Comparison of ENCODE assay signal across 17 mouse cellular contexts in the genomic region with DNA sequence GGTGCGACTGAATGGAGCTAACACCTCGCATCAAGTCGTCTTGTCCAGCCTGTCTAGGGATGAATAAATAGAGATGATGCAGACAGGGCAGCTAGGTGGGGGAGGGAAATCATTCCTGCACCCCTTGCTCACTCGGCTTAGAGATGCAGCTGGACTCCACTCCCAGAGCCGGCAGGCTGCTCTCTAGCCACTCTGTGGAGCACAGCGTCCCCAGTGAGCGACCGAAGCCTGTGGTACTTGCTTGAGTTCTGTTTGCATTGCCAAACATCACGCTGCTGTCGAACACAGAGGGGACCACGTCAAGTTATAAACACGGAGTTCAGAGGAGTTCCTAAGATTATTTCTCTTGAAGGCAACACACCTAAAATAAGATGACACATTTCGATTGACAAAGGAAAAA.
A peak's percentile ranks its signal among the peaks of the same experiment; 100 is the strongest.
DNase-seq lines count a peak whose midpoint lies in the region; ATAC-seq and TF ChIP-seq lines count a peak whose summit lies in the region.
"Had no signal": no experiment of that assay in that cellular context is flagged by ENCODE, and none has a peak within 500 bp of the region (broad histone marks: within the 10 kb centered on the region; RNA-seq: fewer than 3 reads in every experiment).

No protein-coding gene starts in this region.

- no peak for TF ChIP-seq POLR2A in brain, embryonic 14.5 days (IDR thresholded peaks at IDR 0.05; ENCODE audit: borderline replicate concordance, extremely low read depth, insufficient read depth, insufficient read length, poor library complexity, severe bottlenecking)

- no peaks in the 10 kb centered on the region for H3K27me3 ChIP-seq in embryonic facial prominence, embryonic 14.5 days (replicated peaks; ENCODE audit: control insufficient read depth, insufficient read depth, low read length)
- no peaks in the 10 kb centered on the region for H3K27me3 ChIP-seq in midbrain, embryonic 15.5 days (replicated peaks)
- H3K27me3 ChIP-seq in heart, embryonic 11.5 days (ENCODE audit: control insufficient read depth, insufficient read depth, low read length), result no peaks in the 10 kb centered on the region
- H3K27me3 ChIP-seq: hindbrain, embryonic 13.5 days; intestine, embryonic 15.5 days; liver, embryonic 15.5 days had no signal

- DNase-seq in gastrocnemius, postnatal 14 days, result peak; percentile 4
- no peak for DNase-seq in gastrocnemius, adult 18-20 months (ENCODE audit: low spot score)
- peak; percentile 35 for DNase-seq in brain, embryonic 14.5 days (ENCODE audit: low read depth)
- peak; percentile 17 for DNase-seq in embryonic facial prominence, embryonic 14.5 days (ENCODE audit: low spot score)
- no peak for DNase-seq in lung, postnatal 14 days
- DNase-seq: cerebellum, adult 11-12 months; heart, adult 18-20 months; layer of hippocampus, adult 9-11 months; lung, postnatal 36 days had no signal

- H3K36me3 ChIP-seq in embryonic facial prominence, embryonic 14.5 days (ENCODE audit: control insufficient read depth, insufficient read depth, low read length), result no peaks in the 10 kb centered on the region
- H3K36me3 ChIP-seq in midbrain, embryonic 15.5 days (replicated peaks), result no peaks in the 10 kb centered on the region
- no peaks in the 10 kb centered on the region for H3K36me3 ChIP-seq in heart, embryonic 11.5 days (ENCODE audit: control insufficient read depth, insufficient read depth, low read length)
- H3K36me3 ChIP-seq: hindbrain, embryonic 13.5 days; intestine, embryonic 15.5 days; kidney, embryonic 15.5 days; liver, embryonic 15.5 days had no signal

- no peaks in the 10 kb centered on the region for H3K9me3 ChIP-seq in embryonic facial prominence, embryonic 14.5 days (ENCODE audit: control insufficient read depth, low read length)
- no peaks in the 10 kb centered on the region for H3K9me3 ChIP-seq in midbrain, embryonic 15.5 days
- no peaks in the 10 kb centered on the region for H3K9me3 ChIP-seq in heart, embryonic 11.5 days (replicated peaks; ENCODE audit: control insufficient read depth, low read length)
- H3K9me3 ChIP-seq: hindbrain, embryonic 13.5 days; intestine, embryonic 15.5 days; kidney, embryonic 15.5 days; liver, embryonic 15.5 days had no signal

- no peak overlapping the region for H3K9ac ChIP-seq in embryonic facial prominence, embryonic 14.5 days (ENCODE audit: low read depth, low read length)
- no peak overlapping the region for H3K9ac ChIP-seq in midbrain, embryonic 15.5 days
- H3K9ac ChIP-seq in heart, embryonic 11.5 days (ENCODE audit: low read depth, low read length), result no peak overlapping the region
- H3K9ac ChIP-seq: hindbrain, embryonic 13.5 days; intestine, embryonic 15.5 days; kidney, embryonic 15.5 days; liver, embryonic 15.5 days had no signal

- ATAC-seq in embryonic facial prominence, embryonic 14.5 days (ENCODE audit: low read depth), result no peak
- no peak for ATAC-seq in midbrain, embryonic 15.5 days (replicated peaks)
- no peak for ATAC-seq in heart, embryonic 11.5 days (replicated peaks; ENCODE audit: insufficient number of reproducible peaks, low FRiP score, low TSS enrichment)
- ATAC-seq in granulocyte monocyte progenitor cell, adult 5-6 weeks (replicated peaks; ENCODE audit: poor library complexity, severe bottlenecking), result no peak
- ATAC-seq: intestine, embryonic 15.5 days had no signal

- no peaks in the 10 kb centered on the region for H3K4me1 ChIP-seq in embryonic facial prominence, embryonic 14.5 days (ENCODE audit: control insufficient read depth, insufficient read depth, low read length)
- no peaks in the 10 kb centered on the region for H3K4me1 ChIP-seq in midbrain, embryonic 15.5 days
- no peaks in the 10 kb centered on the region for H3K4me1 ChIP-seq in heart, embryonic 11.5 days (ENCODE audit: control insufficient read depth, insufficient read depth, low read length)
- H3K4me1 ChIP-seq: hindbrain, embryonic 13.5 days; intestine, embryonic 15.5 days; kidney, embryonic 15.5 days; liver, embryonic 15.5 days had no signal

- intact Hi-C loops in gastrocnemius, postnatal 14 days (cut with DNase I; ENCODE audit: low total_unique reads), result no loop called here

- H3K27ac ChIP-seq in embryonic facial prominence, embryonic 14.5 days (replicated peaks; ENCODE audit: low read depth, low read length), result no peak overlapping the region
- no peak overlapping the region for H3K27ac ChIP-seq in midbrain, embryonic 15.5 days
- H3K27ac ChIP-seq in heart, embryonic 11.5 days (ENCODE audit: low read depth, low read length), result no peak overlapping the region
- H3K27ac ChIP-seq: hindbrain, embryonic 13.5 days; intestine, embryonic 15.5 days; kidney, embryonic 15.5 days; liver, embryonic 15.5 days had no signal

- no peak overlapping the region for H3K4me3 ChIP-seq in embryonic facial prominence, embryonic 14.5 days (ENCODE audit: low read depth, low read length)
- H3K4me3 ChIP-seq in midbrain, embryonic 15.5 days, result no peak overlapping the region
- H3K4me3 ChIP-seq in heart, embryonic 11.5 days (ENCODE audit: low read depth, low read length), result no peak overlapping the region
- H3K4me3 ChIP-seq: erythroblast, embryonic 14.5 days; hindbrain, embryonic 13.5 days; intestine, embryonic 15.5 days; kidney, embryonic 15.5 days; liver, embryonic 15.5 days had no signal

- TF ChIP-seq CTCF in brain, embryonic 14.5 days (IDR thresholded peaks at IDR 0.05; ENCODE audit: borderline replicate concordance, extremely low read depth, insufficient read depth, insufficient read length), result no peak

- H3K4me2 ChIP-seq in embryonic facial prominence, embryonic 14.5 days (ENCODE audit: low read depth, low read length), result no peak overlapping the region
- peak overlapping the region; percentile 34 for H3K4me2 ChIP-seq in midbrain, embryonic 15.5 days
- no peak overlapping the region for H3K4me2 ChIP-seq in heart, embryonic 11.5 days
- H3K4me2 ChIP-seq: hindbrain, embryonic 13.5 days; intestine, embryonic 15.5 days; kidney, embryonic 15.5 days; liver, embryonic 15.5 days had no signal

- WGBS in embryonic facial prominence, embryonic 14.5 days, result 49% methylated on average over 13 of the region's 13 CpGs
- WGBS in midbrain, embryonic 15.5 days, result 26% methylated on average over 13 of the region's 13 CpGs
- WGBS in heart, embryonic 11.5 days (ENCODE audit: insufficient replicate concordance), result 53% methylated on average over 13 of the region's 13 CpGs

Comparison
In these comparisons a context has a peak if more than half of its experiments do, and no peak if none do; other contexts are left out.
1. DNase-seq: peak in gastrocnemius, postnatal 14 days (single experiment), brain, embryonic 14.5 days (single experiment) and embryonic facial prominence, embryonic 14.5 days (single experiment); none in gastrocnemius, adult 18-20 months (single experiment) and lung, postnatal 14 days (single experiment).